Mouse (Mus musculus) B cell, adult 2 months (primary cell): Measurements from ENCODE around the gene Snx5.

ENCODE experiments used
- DNase-seq, 2 experiments: peaks; one replicate each; pipeline ENCODE4 v3.0.0; 2022

The Snx5 gene

GRCm38 (mm10) chr2:144267004-144267730 lies 3.5 kb downstream of the Snx5 start:
- DNase-seq, result peak in 1 of 2 experiments; percentile 62

- DNase-seq, result peak; percentile 59 to 63
These were observed 4.6 kb downstream of the Snx5 start for GRCm38 (mm10) chr2:144265916-144266683.

- DNase-seq, result no peak
These were observed 5.6 kb downstream of the Snx5 start for GRCm38 (mm10) chr2:144265120-144265488.

- no peak for DNase-seq
These were observed 6.1 kb downstream of the Snx5 start for GRCm38 (mm10) chr2:144264398-144265119.

- no peak for DNase-seq
These were observed 7.9 kb downstream of the Snx5 start for GRCm38 (mm10) chr2:144262837-144263236.

- DNase-seq, result no peak
These were observed 20.6 kb downstream of the Snx5 start for GRCm38 (mm10) chr2:144250111-144250510.

GRCm38 (mm10) chr2:144248613-144249376 lies 21.9 kb downstream of the Snx5 start:
- DNase-seq, result no peak

- DNase-seq, result peak in 1 of 2 experiments; percentile 54
These were observed 23.2 kb downstream of the Snx5 start for GRCm38 (mm10) chr2:144247337-144247978.

- DNase-seq, result no peak
These were observed 24.4 kb downstream of the Snx5 start for GRCm38 (mm10) chr2:144246270-144246669.

GRCm38 (mm10) chr2:144245464-144245863 lies 25.2 kb downstream of the Snx5 start:
- DNase-seq, result peak; percentile 62

GRCm38 (mm10) chr2:144240095-144240899 lies 30.4 kb downstream of the Snx5 start:
- DNase-seq, result no peak

- DNase-seq, result peak; percentile 55 to 72
These were observed 31.4 kb downstream of the Snx5 start for GRCm38 (mm10) chr2:144239318-144239717.

GRCm38 (mm10) chr2:144238341-144238740 lies 32.4 kb downstream of the Snx5 start:
- DNase-seq, result no peak

- DNase-seq, result no peak
These were observed 33.7 kb downstream of the Snx5 start for GRCm38 (mm10) chr2:144236791-144237584.

- DNase-seq, result no peak
These were observed 34.9 kb downstream of the Snx5 start for GRCm38 (mm10) chr2:144235776-144236175.

- peak; percentile 66 to 71 for DNase-seq
These were observed 37.2 kb downstream of the Snx5 start for GRCm38 (mm10) chr2:144233534-144233933.

GRCm38 (mm10) chr2:144231115-144231514 lies 39.6 kb downstream of the Snx5 start:
- DNase-seq, result peak; percentile 69 to 76

- DNase-seq, result no peak
These were observed 40.2 kb downstream of the Snx5 start for GRCm38 (mm10) chr2:144230498-144230897.

GRCm38 (mm10) chr2:144229647-144230046 lies 41.1 kb downstream of the Snx5 start:
- DNase-seq, result no peak
